ENCODE assay signal across 14 mouse cellular contexts in genomic region chr1:55208500-55209140, GRCm38 (mm10). TPM values are rescaled to one million over a fixed set of nuclear protein-coding genes. Genes with fewer than 3 reads are reported as not detected.
DNase-seq lines count a peak whose midpoint lies in the region; ATAC-seq lines count a peak whose summit lies in the region.
"Had no signal": no experiment of that assay in that cellular context is flagged by ENCODE, and none has a peak within 500 bp of the region (broad histone marks: within the 10 kb centered on the region; RNA-seq: fewer than 3 reads in every experiment).

No protein-coding gene starts in this region.

- H3K4me2 ChIP-seq in heart, embryonic 16.5 days (ENCODE audit: low read depth, low read length), result no peak overlapping the region
- no peak overlapping the region for H3K4me2 ChIP-seq in midbrain, embryonic 15.5 days
- H3K4me2 ChIP-seq: forebrain, embryonic 13.5 days had no signal

- DNase-seq in heart, adult 18-20 months, result no peak
- peak; percentile 15 to 34 for DNase-seq in thymus, postnatal 10 days (ENCODE audit: low spot score in 2 of 2)
- DNase-seq: adrenal gland, postnatal 36 days; cerebellum, adult 9-11 months; lung, postnatal 10 days had no signal

- peak overlapping the region; percentile 56 for H3K9ac ChIP-seq in heart, embryonic 16.5 days (ENCODE audit: low read length)
- H3K9ac ChIP-seq in midbrain, embryonic 15.5 days, result no peak overlapping the region
- H3K9ac ChIP-seq: forebrain, embryonic 13.5 days had no signal

- no peaks in the 10 kb centered on the region for H3K9me3 ChIP-seq in heart, embryonic 16.5 days (replicated peaks; ENCODE audit: control insufficient read depth, low read length)
- no peaks in the 10 kb centered on the region for H3K9me3 ChIP-seq in megakaryocyte, embryonic 14.5 days
- no peaks in the 10 kb centered on the region for H3K9me3 ChIP-seq in midbrain, embryonic 15.5 days
- H3K9me3 ChIP-seq: forebrain, embryonic 13.5 days; midbrain, embryonic 10.5 days had no signal

- 0 out of 2 replicates have a peak, but pooled peaks cover 2% of the 10 kb centered on the region for H3K36me3 ChIP-seq in heart, embryonic 16.5 days (ENCODE audit: control insufficient read depth, insufficient read depth)
- no peaks in the 10 kb centered on the region for H3K36me3 ChIP-seq in megakaryocyte, embryonic 14.5 days (replicated peaks; ENCODE audit: low read length)
- H3K36me3 ChIP-seq in midbrain, embryonic 15.5 days (replicated peaks), result no peaks in the 10 kb centered on the region
- H3K36me3 ChIP-seq: midbrain, embryonic 10.5 days had no signal

- H3K4me3 ChIP-seq in heart, embryonic 16.5 days (ENCODE audit: low read length), result no peak overlapping the region
- H3K4me3 ChIP-seq in megakaryocyte, embryonic 14.5 days (replicated peaks), result peak overlapping the region; percentile 5
- H3K4me3 ChIP-seq in midbrain, embryonic 15.5 days, result no peak overlapping the region
- H3K4me3 ChIP-seq: forebrain, embryonic 13.5 days; left cerebral cortex, adult 2 months; midbrain, embryonic 10.5 days had no signal

- peaks cover 23% of the 10 kb centered on the region for H3K4me1 ChIP-seq in heart, embryonic 16.5 days (ENCODE audit: control insufficient read depth, insufficient read depth, low read length)
- peaks cover 37% of the 10 kb centered on the region for H3K4me1 ChIP-seq in megakaryocyte, embryonic 14.5 days
- no peaks in the 10 kb centered on the region for H3K4me1 ChIP-seq in midbrain, embryonic 15.5 days

- peak; percentile 72 for ATAC-seq in heart, embryonic 16.5 days (replicated peaks; ENCODE audit: extremely low read depth, insufficient read depth, low FRiP score)
- no peak for ATAC-seq in megakaryocyte, adult 5-6 weeks (ENCODE audit: poor library complexity, severe bottlenecking)
- 0 out of 2 replicates have a peak, but pooled peaks have one; percentile 13 for ATAC-seq in common myeloid progenitor, adult 5-6 weeks (replicated peaks; ENCODE audit: low read depth, poor library complexity, severe bottlenecking)
- no peak for ATAC-seq in midbrain, embryonic 15.5 days (replicated peaks)
- ATAC-seq: forebrain, embryonic 13.5 days had no signal

- H3K27ac ChIP-seq in heart, embryonic 16.5 days (ENCODE audit: low read length), result peak overlapping the region; percentile 86
- no peak overlapping the region for H3K27ac ChIP-seq in midbrain, embryonic 15.5 days
- H3K27ac ChIP-seq: forebrain, embryonic 13.5 days; left cerebral cortex, adult 2 months; midbrain, embryonic 10.5 days had no signal

- no peaks in the 10 kb centered on the region for H3K27me3 ChIP-seq in heart, embryonic 16.5 days (ENCODE audit: control insufficient read depth, insufficient read depth, low read length)
- H3K27me3 ChIP-seq in megakaryocyte, embryonic 14.5 days (replicated peaks), result no peaks in the 10 kb centered on the region
- no peaks in the 10 kb centered on the region for H3K27me3 ChIP-seq in midbrain, embryonic 15.5 days (replicated peaks)
- H3K27me3 ChIP-seq: CH12.LX; forebrain, embryonic 13.5 days had no signal

- 36% methylated on average over 5 of the region's 5 CpGs for WGBS in heart, embryonic 16.5 days
- WGBS in midbrain, embryonic 15.5 days, result 82% methylated on average over 5 of the region's 5 CpGs

RNA-seq across cellular contexts. Expression of gene Rftn2, which starts 18.0 kb away (rescaled TPM):
- polyA plus RNA-seq in heart, embryonic 16.5 days (2015; fragmentation: Nextera tagmentation; extraction: Ambion mirVana), result 10.3 and 11.2 TPM in 2 replicates
- 10 to 100 TPM; 10.8 to 11.0 TPM for total RNA-seq in heart, adult 18-20 months (2021)
- not detected in 2 replicates for polyA plus RNA-seq in megakaryocyte, embryonic 14.5 days (2012; ENCODE audit: insufficient read depth, low replicate concordance)
- 0.73 and 2.2 TPM in 2 replicates for total RNA-seq in megakaryocyte, adult 5-6 weeks (2015)
- total RNA-seq in megakaryocyte, adult 5-6 weeks (2017), result 1.7 and 2.5 TPM in 2 replicates
- 2.5 and 2.7 TPM in 2 replicates for total RNA-seq in common myeloid progenitor, adult 5-6 weeks (2017)
- 6.9 and 9.2 TPM in 2 replicates for polyA plus RNA-seq in midbrain, embryonic 15.5 days (2015; fragmentation: Nextera tagmentation; extraction: Ambion mirVana)

RNA-seq across cellular contexts. Expression of gene Mars2, which starts 28.4 kb away (rescaled TPM):
- 3.8 and 4.0 TPM in 2 replicates for polyA plus RNA-seq in heart, embryonic 16.5 days (2015; fragmentation: Nextera tagmentation; extraction: Ambion mirVana)
- 1 to 10 TPM; 5.1 to 5.7 TPM for total RNA-seq in heart, adult 18-20 months (2021)
- polyA plus RNA-seq in megakaryocyte, embryonic 14.5 days (2012; ENCODE audit: insufficient read depth, low replicate concordance), result 0.58 and 2.5 TPM in 2 replicates
- total RNA-seq in megakaryocyte, adult 5-6 weeks (2015), result 2.7 and 3.9 TPM in 2 replicates
- 3.7 and 4.1 TPM in 2 replicates for total RNA-seq in megakaryocyte, adult 5-6 weeks (2017)
- 10.1 and 10.9 TPM in 2 replicates for total RNA-seq in common myeloid progenitor, adult 5-6 weeks (2017)
- polyA plus RNA-seq in midbrain, embryonic 15.5 days (2015; fragmentation: Nextera tagmentation; extraction: Ambion mirVana), result 3.4 and 4.0 TPM in 2 replicates

Comparison
In these comparisons a context has a peak if more than half of its experiments do, and no peak if none do; other contexts are left out.
1. ATAC-seq: peak in heart, embryonic 16.5 days (single experiment) and common myeloid progenitor, adult 5-6 weeks (single experiment); none in megakaryocyte, adult 5-6 weeks (single experiment) and midbrain, embryonic 15.5 days (single experiment).
2. DNase-seq: peak in thymus, postnatal 10 days (2 of 2); none in heart, adult 18-20 months (0 of 2).